Mouse (Mus musculus): ENCODE measurements around the gene Dntt. TPM values are rescaled to one million over a fixed set of nuclear protein-coding genes. Genes with fewer than 3 reads are reported as not detected.

The Dntt gene
- polyA plus RNA-seq (2014; fragmentation: Illumina TruSeq; extraction: RNeasy Lipid Tissue Mini Kit (QIAGEN cat#74804); ENCODE audit: low read depth, low replicate concordance) = not detected

GRCm38 (mm10) chr19:41029219-41029618 lies at the start of gene Dntt:
TSS of gene Dntt (plus strand) at chr19:41029275.

GRCm38 (mm10) chr19:40994057-40994585 lies 35.0 kb upstream of the Dntt start, which contains the start of gene Blnk:
TSS of gene Blnk (minus strand) at chr19:40994535.

GRCm38 (mm10) chr19:41076906-41077305 lies 47.8 kb downstream of the Dntt start, which contains the start of gene Opalin:
TSS of gene Opalin (minus strand) at chr19:41077113.

Other genes starting within 250 kb of the Dntt start
- 3.5 TPM for gene Ccnj, start 198.0 kb upstream of the Dntt start, polyA plus RNA-seq (2014; fragmentation: Illumina TruSeq; extraction: RNeasy Lipid Tissue Mini Kit (QIAGEN cat#74804); ENCODE audit: low read depth, low replicate concordance)
- 35.2 TPM for gene Zfp518a, start 134.6 kb upstream of the Dntt start, polyA plus RNA-seq (2014; fragmentation: Illumina TruSeq; extraction: RNeasy Lipid Tissue Mini Kit (QIAGEN cat#74804); ENCODE audit: low read depth, low replicate concordance)
- gene Blnk, start 34.7 kb upstream of the Dntt start, polyA plus RNA-seq (2014; fragmentation: Illumina TruSeq; extraction: RNeasy Lipid Tissue Mini Kit (QIAGEN cat#74804); ENCODE audit: low read depth, low replicate concordance) = 18.2 TPM
- not detected for gene Opalin, start 47.8 kb downstream of the Dntt start, polyA plus RNA-seq (2014; fragmentation: Illumina TruSeq; extraction: RNeasy Lipid Tissue Mini Kit (QIAGEN cat#74804); ENCODE audit: low read depth, low replicate concordance)
- gene Tll2, start 177.6 kb downstream of the Dntt start, polyA plus RNA-seq (2014; fragmentation: Illumina TruSeq; extraction: RNeasy Lipid Tissue Mini Kit (QIAGEN cat#74804); ENCODE audit: low read depth, low replicate concordance) = not detected
- 650 TPM for gene Tm9sf3, start 234.7 kb downstream of the Dntt start, polyA plus RNA-seq (2014; fragmentation: Illumina TruSeq; extraction: RNeasy Lipid Tissue Mini Kit (QIAGEN cat#74804); ENCODE audit: low read depth, low replicate concordance)

Measured in kidney, adult 10 weeks (tissue).